Mouse (Mus musculus): ENCODE data around the gene Sos2.

DNA sequence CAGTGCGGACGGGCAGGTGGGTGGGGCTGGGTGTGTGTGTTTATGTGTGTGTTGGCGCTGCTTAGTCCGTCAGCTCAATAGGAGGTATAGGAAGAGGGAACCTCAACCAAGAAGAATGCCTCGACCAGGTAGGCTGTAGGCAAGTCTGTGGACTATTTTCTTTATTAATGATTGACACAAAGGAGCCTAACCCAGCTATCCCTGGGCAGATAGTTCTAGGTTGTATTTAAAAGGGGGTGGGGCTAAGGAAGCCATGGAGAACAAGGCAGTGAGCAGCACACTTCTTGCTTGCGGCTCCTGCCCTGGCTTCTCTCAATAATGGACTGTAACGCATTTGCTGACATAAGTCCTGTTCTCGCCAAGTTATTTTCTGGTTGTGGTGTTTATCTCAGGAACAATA is 32.1 kb downstream of the Sos2 start:
- TF ChIP-seq POLR2A (IDR thresholded peaks at IDR 0.05; ENCODE audit: borderline replicate concordance, insufficient read depth, low read length) (no peak), CTCF (IDR thresholded peaks at IDR 0.05; ENCODE audit: borderline replicate concordance, insufficient read depth, low read depth, low read length) (no peak)
